Mouse (Mus musculus) E14TG2a.4 (cell line): ENCODE data around the gene Usp46.

Experiments
- H3K27me3 ChIP-seq: 2 replicates; pipeline ENCODE4 v1.6.1; 2014; ENCODE audit warnings: low read length, control low read depth; ENCODE audit not compliant: insufficient read depth
- H3K36me3 ChIP-seq: 2 replicates; pipeline ENCODE4 v1.6.1; 2014; ENCODE audit warnings: low read length, control low read depth; ENCODE audit not compliant: insufficient read depth
- H3K4me1 ChIP-seq: replicated peaks from 2 replicates; pipeline ENCODE4 v1.6.1; 2014; ENCODE audit warnings: low read depth, low read length, control low read depth
- H3K4me3 ChIP-seq: replicated peaks from 2 replicates; pipeline ENCODE4 v1.5.1; 2014; ENCODE audit warnings: mild to moderate bottlenecking, low read length
- H3K9me3 ChIP-seq: 2 replicates; pipeline ENCODE4 v1.6.1; 2014; ENCODE audit warnings: low read length, control low read depth
- CTCF ChIP-seq: conservative IDR thresholded peaks from 2 replicates; pipeline ENCODE4 v1.5.1; 2014; ENCODE audit warnings: low read length
- NANOG ChIP-seq: IDR thresholded peaks from 2 replicates; pipeline ENCODE4 v1.6.1; 2014; ENCODE audit warnings: borderline replicate concordance, low read length, mixed read lengths
- POU5F1 ChIP-seq: IDR thresholded peaks from 2 replicates; pipeline ENCODE4 v1.6.1; 2014; ENCODE audit warnings: low read length, borderline replicate concordance

The Usp46 gene

DNA sequence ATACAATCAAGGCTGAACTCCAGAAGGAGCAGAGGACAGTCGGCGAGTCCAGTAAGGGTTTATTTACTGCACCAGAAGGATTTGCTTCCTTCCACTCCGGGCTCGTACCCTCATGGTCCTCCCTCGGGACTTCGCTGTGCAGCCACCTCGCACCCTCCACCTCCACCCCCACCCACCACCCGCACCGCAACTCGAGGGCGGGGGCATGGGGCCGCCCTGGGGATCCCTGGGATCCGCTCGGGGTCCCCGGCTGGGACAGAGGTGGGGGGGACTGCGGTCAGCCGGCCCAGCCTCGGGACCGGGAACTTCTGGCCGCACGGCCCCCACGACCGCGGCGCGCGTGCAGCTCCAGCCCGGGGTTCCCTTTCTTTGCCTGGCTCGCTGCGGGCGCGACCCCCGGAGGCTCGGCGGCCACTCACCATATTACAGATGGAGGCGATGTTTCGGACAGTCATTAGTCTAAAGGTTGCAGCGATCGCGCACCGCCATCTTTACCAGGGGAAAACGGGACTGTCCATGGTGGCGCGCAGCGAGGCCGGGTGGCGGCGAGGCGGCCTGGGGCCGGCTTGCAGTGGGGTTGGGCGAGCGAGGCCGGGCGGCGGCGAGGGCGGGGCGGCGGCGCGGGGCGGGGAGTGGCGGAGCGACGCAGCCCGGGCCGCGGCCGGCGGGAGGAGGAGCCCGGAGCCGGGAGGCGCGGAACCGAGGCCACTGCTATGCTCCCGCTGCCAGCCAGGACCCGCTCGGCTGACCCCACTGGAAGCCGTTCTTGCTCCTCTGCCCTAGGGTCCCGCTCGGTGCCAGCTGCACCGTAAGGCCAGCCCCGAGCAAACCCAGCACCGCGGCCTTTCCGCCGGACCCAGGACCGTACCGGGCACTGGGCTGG is at the start of gene Usp46:
Gene Usp46 (minus strand): TSS at position 601 of the 883 bp plus-strand sequence.
- peak within 1 kb of the TSS; percentile 93 for H3K4me3 ChIP-seq
- peaks cover 68% of the 10 kb centered on the region for H3K4me1 ChIP-seq
- H3K36me3 ChIP-seq = no peaks in the 10 kb centered on the region
- no peaks in the 10 kb centered on the region for H3K27me3 ChIP-seq
- no peaks in the 10 kb centered on the region for H3K9me3 ChIP-seq
- no peak for TF ChIP-seq NANOG
- TF ChIP-seq CTCF = no peak
- no peak for TF ChIP-seq POU5F1

DNA sequence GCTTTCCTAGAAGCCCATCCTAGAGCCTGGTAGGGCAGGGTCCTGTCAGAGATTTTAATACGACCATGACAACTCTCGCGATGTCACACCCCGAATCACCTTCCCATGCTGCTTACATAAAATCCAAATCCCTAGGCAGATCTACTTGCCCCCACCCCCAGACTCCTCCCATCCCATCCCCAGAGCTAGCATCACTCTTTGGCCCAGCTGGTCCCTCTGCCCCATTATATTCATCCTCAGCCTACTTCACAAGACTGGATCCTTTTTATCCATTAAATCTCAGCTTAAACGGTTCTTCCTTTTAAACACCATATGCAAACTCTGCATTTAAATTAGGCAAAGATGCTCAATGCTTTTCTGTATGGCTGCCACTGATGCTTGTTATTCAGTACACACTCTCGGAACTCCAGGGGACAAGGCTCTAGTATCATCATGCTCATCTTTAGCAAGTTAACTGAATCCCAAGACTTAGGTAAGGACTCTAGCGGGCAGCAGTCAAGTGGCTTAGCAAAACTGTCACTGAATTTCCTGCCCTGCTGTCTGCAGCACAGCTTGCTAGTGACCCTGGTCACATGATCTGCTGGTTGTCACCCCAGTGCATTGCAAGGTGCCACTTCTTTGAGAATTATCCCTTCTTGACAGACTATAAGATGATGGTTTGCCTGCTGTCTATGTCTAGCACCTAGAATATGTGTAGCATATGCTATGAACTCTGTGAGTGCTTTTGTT is 45.9 kb upstream of the Usp46 start:
- Histone ChIP-seq H3K9me3 (no peaks in the 10 kb centered on the region), H3K4me3 (no peak overlapping the region), H3K4me1 (no peaks in the 10 kb centered on the region), H3K27me3 (no peaks in the 10 kb centered on the region), H3K36me3 (no peaks in the 10 kb centered on the region)
- TF ChIP-seq NANOG = no peak
- no peak for TF ChIP-seq CTCF
- TF ChIP-seq POU5F1 = no peak

GRCm38 (mm10) chr5:74105445-74105844 is 37.2 kb upstream of the Usp46 start:
- H3K36me3 ChIP-seq = no peaks in the 10 kb centered on the region
- no peak overlapping the region for H3K4me3 ChIP-seq
- no peaks in the 10 kb centered on the region for H3K27me3 ChIP-seq
- peaks cover 7% of the 10 kb centered on the region; the same call in 1 of the 2 replicates for H3K9me3 ChIP-seq
- no peaks in the 10 kb centered on the region for H3K4me1 ChIP-seq
- TF ChIP-seq NANOG (no peak), CTCF (no peak), POU5F1 (no peak)

DNA sequence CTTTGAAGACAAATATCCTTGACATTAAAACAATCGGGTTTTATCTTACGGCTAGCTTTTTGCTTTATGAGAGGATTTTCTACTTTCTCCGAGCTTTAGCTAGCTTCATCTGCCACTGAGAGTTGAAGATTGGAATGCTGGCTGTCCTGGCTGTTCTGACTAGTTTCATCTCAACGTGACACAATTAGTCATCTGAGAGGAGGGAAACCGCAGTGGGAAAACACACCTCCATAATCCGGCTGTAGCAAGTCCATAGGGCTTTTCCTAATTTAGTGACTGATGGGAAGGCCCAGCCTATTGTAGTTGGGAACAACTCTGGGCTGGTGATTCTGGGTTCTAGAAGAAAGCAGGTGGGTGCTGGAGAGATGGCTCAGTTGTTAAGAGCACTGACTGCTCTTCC is 33.5 kb upstream of the Usp46 start:
- Histone ChIP-seq H3K4me3 (no peak overlapping the region), H3K4me1 (peaks cover 19% of the 10 kb centered on the region), H3K9me3 (peaks cover 7% of the 10 kb centered on the region; the same call in 1 of the 2 replicates), H3K27me3 (no peaks in the 10 kb centered on the region), H3K36me3 (peaks cover 5% of the 10 kb centered on the region; the same call in 1 of the 2 replicates)
- TF ChIP-seq CTCF = no peak

DNA sequence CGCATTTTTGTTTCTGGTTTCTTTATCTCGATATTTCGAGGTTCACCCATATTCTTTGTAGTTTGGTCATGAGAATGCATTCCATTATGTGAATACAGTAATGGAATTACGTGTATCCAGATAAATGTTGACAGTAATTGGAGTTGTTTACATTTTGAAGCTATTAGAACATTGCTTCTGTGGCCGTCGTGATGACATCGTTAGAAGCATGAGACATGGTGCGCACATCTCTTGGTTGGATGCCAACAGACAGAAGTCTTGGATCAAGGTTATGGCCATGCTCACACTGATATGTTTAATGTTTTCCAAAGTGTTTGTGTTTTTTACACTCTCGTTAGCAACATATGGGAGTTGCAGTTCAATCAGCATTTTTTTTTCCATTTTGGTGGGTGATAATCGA is 30.8 kb upstream of the Usp46 start:
- H3K36me3 ChIP-seq = peaks cover 31% of the 10 kb centered on the region
- peaks cover 4% of the 10 kb centered on the region; the same call in 1 of the 2 replicates for H3K9me3 ChIP-seq
- no peak overlapping the region for H3K4me3 ChIP-seq
- H3K4me1 ChIP-seq = peaks cover 36% of the 10 kb centered on the region
- H3K27me3 ChIP-seq = no peaks in the 10 kb centered on the region
- TF ChIP-seq NANOG (no peak), CTCF (no peak), POU5F1 (no peak)

GRCm38 (mm10) chr5:74097854-74098220 is 29.6 kb upstream of the Usp46 start:
- H3K36me3 ChIP-seq = peaks cover 40% of the 10 kb centered on the region
- TF ChIP-seq CTCF (no peak), POU5F1 (no peak), NANOG (no peak)
- H3K4me1 ChIP-seq = peaks cover 36% of the 10 kb centered on the region
- H3K4me3 ChIP-seq = no peak overlapping the region
- H3K27me3 ChIP-seq = no peaks in the 10 kb centered on the region
- H3K9me3 ChIP-seq = no peaks in the 10 kb centered on the region

GRCm38 (mm10) chr5:74097116-74097853 is 29.1 kb upstream of the Usp46 start:
- H3K9me3 ChIP-seq = no peaks in the 10 kb centered on the region
- H3K36me3 ChIP-seq = peaks cover 40% of the 10 kb centered on the region
- no peaks in the 10 kb centered on the region for H3K27me3 ChIP-seq
- TF ChIP-seq NANOG (no peak), CTCF (no peak), POU5F1 (no peak)
- H3K4me3 ChIP-seq = no peak overlapping the region
- H3K4me1 ChIP-seq = peaks cover 37% of the 10 kb centered on the region

- Histone ChIP-seq H3K9me3 (no peaks in the 10 kb centered on the region), H3K4me1 (peaks cover 44% of the 10 kb centered on the region), H3K36me3 (peaks cover 40% of the 10 kb centered on the region), H3K27me3 (no peaks in the 10 kb centered on the region), H3K4me3 (no peak overlapping the region)
- TF ChIP-seq NANOG (no peak), POU5F1 (no peak), CTCF (no peak)
Observed at GRCm38 (mm10) chr5:74096060-74096459, 27.8 kb upstream of the Usp46 start.
